Mouse (Mus musculus) cerebellum, postnatal 10 days (tissue): ENCODE results near the gene Slc26a10.

Experiments
- DNase-seq, 2 experiments: peaks; one replicate each; pipeline ENCODE4 v3.0.0; 2021; ENCODE audit warnings: mixed read lengths in 2 of 2

Gene Slc26a10

GRCm38 (mm10) chr10:127126579-127126978 lies 53.9 kb downstream of the Slc26a10 start:
- DNase-seq, result no peak

DNA sequence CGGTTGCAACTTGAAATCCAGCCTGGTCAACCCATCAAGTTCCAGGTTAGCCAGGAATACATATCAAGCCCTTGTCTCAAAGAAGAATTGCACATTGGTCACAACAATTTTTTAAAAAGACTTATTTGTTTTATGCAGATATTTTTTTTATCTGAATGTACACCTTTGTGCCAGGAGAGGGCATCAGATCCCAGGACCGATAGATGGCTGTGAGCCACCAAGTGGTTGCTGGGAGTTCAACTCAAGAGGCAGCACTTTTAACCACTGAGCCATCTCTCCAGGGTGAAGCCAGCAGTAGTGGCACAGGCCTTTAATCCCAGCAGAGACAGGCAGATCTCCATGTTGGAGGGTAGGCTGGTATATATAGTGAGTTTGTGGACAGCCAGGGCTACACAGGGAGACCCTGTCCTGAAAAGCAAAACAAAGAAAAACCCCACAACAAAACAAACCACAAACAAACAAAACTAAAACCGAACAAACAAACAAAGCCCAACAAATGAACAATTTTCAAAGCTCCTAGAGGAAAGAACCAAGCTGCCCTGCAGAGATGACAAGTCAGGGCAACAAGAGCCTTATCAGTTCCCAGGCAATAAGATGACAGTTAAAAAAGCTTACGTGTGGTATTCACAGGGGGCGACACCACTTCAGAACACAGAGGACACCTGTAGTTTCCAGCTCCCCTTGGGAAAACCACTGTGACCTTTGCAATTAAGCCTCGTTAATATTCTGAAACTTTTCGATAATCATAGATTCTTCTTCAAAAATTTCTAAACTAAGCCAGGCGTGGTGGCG lies 55.0 kb downstream of the Slc26a10 start:
- peak; percentile 56 to 64 for DNase-seq

GRCm38 (mm10) chr10:127123436-127123805 lies 57.0 kb downstream of the Slc26a10 start:
- DNase-seq, result peak; percentile 84 to 90

DNA sequence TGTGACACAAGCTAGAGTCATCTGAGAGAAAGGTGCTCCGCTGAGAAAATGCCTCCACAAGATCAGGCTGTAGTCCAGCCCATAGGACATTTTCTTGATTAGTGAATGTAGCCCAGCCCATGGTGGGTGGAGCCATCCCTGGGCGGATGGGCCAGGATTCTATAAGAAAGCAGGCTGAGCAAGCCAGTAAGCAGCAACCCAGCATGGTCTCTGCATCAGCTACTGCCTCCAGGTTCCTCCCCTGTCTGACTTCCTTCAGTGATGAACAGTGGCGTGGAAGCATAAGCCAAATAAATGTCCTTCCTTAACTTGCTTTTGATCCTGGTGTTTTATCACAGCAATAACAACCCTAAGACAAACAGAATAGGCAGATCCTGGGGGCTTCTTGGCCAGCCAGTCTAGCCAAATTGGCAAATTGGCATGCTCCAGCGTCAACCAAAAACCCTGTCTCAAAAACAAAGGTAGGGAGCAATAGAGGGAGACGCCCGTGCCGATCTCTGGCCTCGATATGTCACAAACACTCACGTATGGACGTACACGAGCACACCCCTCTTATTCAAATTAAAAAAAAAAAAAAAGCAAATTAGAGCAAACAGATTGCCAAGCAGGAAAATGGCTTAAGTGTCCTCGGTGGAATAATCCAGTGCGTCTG lies 57.5 kb downstream of the Slc26a10 start:
- peak; percentile 65 to 69 for DNase-seq

GRCm38 (mm10) chr10:127122018-127122417 lies 58.4 kb downstream of the Slc26a10 start:
- DNase-seq, result no peak
